Mouse (Mus musculus) bone marrow macrophage, adult 2 months (primary cell): ENCODE results near the gene Plscr1.

Experiments used
- CTCF ChIP-seq: IDR thresholded peaks from 2 replicates; pipeline ENCODE4 v1.5.1; 2012; ENCODE audit warnings: low read depth, mild to moderate bottlenecking, low read length, moderate library complexity
- POLR2A ChIP-seq: IDR thresholded peaks from 2 replicates; pipeline ENCODE4 v1.6.1; 2012; ENCODE audit warnings: mild to moderate bottlenecking, low read depth, low read length, borderline replicate concordance

DNA sequence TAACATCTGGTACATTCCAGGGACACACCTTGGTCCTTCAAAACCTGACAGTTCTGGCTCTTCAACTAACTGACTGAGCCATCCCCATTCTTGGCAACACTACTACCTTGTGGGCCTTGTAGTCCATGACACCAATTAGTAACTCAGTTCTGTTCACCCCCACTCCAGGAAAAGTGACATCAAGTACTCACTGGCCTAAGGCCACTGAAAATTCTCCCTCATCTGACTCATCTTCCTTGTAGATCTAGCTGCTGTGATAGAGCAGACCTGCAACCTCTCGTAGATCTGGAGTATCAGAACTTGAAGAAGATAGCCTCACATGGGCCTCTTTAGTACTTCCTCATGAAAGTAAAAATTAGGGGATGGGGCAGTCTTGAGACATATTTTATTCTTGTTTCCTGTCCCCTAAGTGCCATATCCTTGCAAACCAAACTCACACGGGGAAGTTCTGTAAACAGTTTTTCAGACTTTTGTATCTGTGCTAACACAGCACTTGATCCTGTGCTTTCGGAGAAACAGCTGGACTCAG lies 23.4 kb upstream of the Plscr1 start:
- TF ChIP-seq CTCF = no peak
- TF ChIP-seq POLR2A = no peak
